Mouse (Mus musculus): ENCODE measurements around the gene Mafg. TPM values are rescaled to one million over a fixed set of nuclear protein-coding genes. Genes with fewer than 3 reads are reported as not detected.
"Not testable (repeated sequence)": the region's sequence is repeated elsewhere in the genome, so short reads cannot be mapped to it uniquely, and the experiment has no call there.

The Mafg gene
- 26.9 and 28.5 TPM in 2 replicates for polyA plus RNA-seq (2015; fragmentation: Nextera tagmentation; extraction: Ambion mirVana)

- peaks cover 7% of the 10 kb centered on the region for H3K36me3 ChIP-seq
- 11% methylated on average over 58 of the region's 58 CpGs for WGBS
- ATAC-seq: peak; percentile 90
Observed at GRCm38 (mm10) chr11:120633520-120634343, at the start of gene Mafg. Gene Mafg, minus strand, starts transcription at chr11:120633600.

GRCm38 (mm10) chr11:120682683-120683082 lies 49.3 kb upstream of the Mafg start:
- H3K9me3 ChIP-seq: no peaks in the 10 kb centered on the region
- no peaks in the 10 kb centered on the region for H3K4me1 ChIP-seq (replicated peaks)
- H3K4me2 ChIP-seq (replicated peaks): no peak overlapping the region
- H3K36me3 ChIP-seq: peaks cover 20% of the 10 kb centered on the region; the same call in 1 of the 2 replicates
- H3K9ac ChIP-seq: no peak overlapping the region
- no peaks in the 10 kb centered on the region for H3K27me3 ChIP-seq (replicated peaks)
- no peak overlapping the region for H3K4me3 ChIP-seq (replicated peaks)
- 94% methylated on average over 5 of the region's 5 CpGs for WGBS
- H3K27ac ChIP-seq: no peak overlapping the region
- no peak for ATAC-seq

More at GRCm38 (mm10) chr11:120633520-120634343, at the start of gene Mafg:
- H3K4me1 ChIP-seq (replicated peaks): peaks cover 39% of the 10 kb centered on the region
- H3K27ac ChIP-seq: peak within 1 kb of the TSS; percentile 74
- no peaks in the 10 kb centered on the region for H3K27me3 ChIP-seq (replicated peaks)
- peak within 1 kb of the TSS; percentile 85 for H3K4me2 ChIP-seq (replicated peaks)
- peak within 1 kb of the TSS; percentile 95 for H3K9ac ChIP-seq
- H3K9me3 ChIP-seq: no peaks in the 10 kb centered on the region
- H3K4me3 ChIP-seq (replicated peaks): peak within 1 kb of the TSS; percentile 94

GRCm38 (mm10) chr11:120679909-120680308 lies 46.5 kb upstream of the Mafg start:
- WGBS: 78% methylated on average over 3 of the region's 3 CpGs
- Histone ChIP-seq H3K27ac (no peak overlapping the region), H3K27me3 (replicated peaks) (no peaks in the 10 kb centered on the region), H3K36me3 (peaks cover 13% of the 10 kb centered on the region; the same call in 1 of the 2 replicates), H3K4me2 (replicated peaks) (no peak overlapping the region), H3K4me1 (replicated peaks) (0 out of 2 replicates have a peak, but pooled peaks cover 3% of the 10 kb centered on the region), H3K9me3 (no peaks in the 10 kb centered on the region), H3K4me3 (replicated peaks) (no peak overlapping the region), H3K9ac (no peak overlapping the region)
- no peak; the same call in 1 of the 2 replicates for ATAC-seq

- no peaks in the 10 kb centered on the region for H3K9me3 ChIP-seq
- no peak for ATAC-seq
- H3K27me3 ChIP-seq (replicated peaks): no peaks in the 10 kb centered on the region
- H3K4me3 ChIP-seq (replicated peaks): no peak overlapping the region
- no peak overlapping the region for H3K9ac ChIP-seq
- H3K4me2 ChIP-seq (replicated peaks): no peak overlapping the region
- peaks cover 8% of the 10 kb centered on the region; the same call in 1 of the 2 replicates for H3K4me1 ChIP-seq (replicated peaks)
- no peak overlapping the region for H3K27ac ChIP-seq
- peaks cover 13% of the 10 kb centered on the region; the same call in 1 of the 2 replicates for H3K36me3 ChIP-seq
- 85% methylated on average over 4 of the region's 4 CpGs for WGBS
Observed at GRCm38 (mm10) chr11:120676951-120677350, 43.6 kb upstream of the Mafg start.

GRCm38 (mm10) chr11:120675875-120676274 lies 42.5 kb upstream of the Mafg start:
- not testable (repeated sequence) for H3K27me3 ChIP-seq (replicated peaks); ATAC-seq; H3K9me3 ChIP-seq; H3K4me3 ChIP-seq (replicated peaks); H3K9ac ChIP-seq; H3K4me2 ChIP-seq (replicated peaks); H3K27ac ChIP-seq; H3K4me1 ChIP-seq (replicated peaks)
- peaks cover 12% of the 10 kb centered on the region; the same call in 1 of the 2 replicates for H3K36me3 ChIP-seq
- 79% methylated on average over 5 of the region's 5 CpGs for WGBS

- Histone ChIP-seq H3K9me3 (no peaks in the 10 kb centered on the region), H3K9ac (peak overlapping the region; percentile 66), H3K36me3 (peaks cover 8% of the 10 kb centered on the region; the same call in 1 of the 2 replicates), H3K27me3 (replicated peaks) (no peaks in the 10 kb centered on the region), H3K4me1 (replicated peaks) (peaks cover 8% of the 10 kb centered on the region; the same call in 1 of the 2 replicates), H3K4me3 (replicated peaks) (peak overlapping the region; percentile 66), H3K27ac (peak overlapping the region; percentile 81), H3K4me2 (replicated peaks) (peak overlapping the region; percentile 67)
- peak; percentile 24 for ATAC-seq
- whole genome bisulfite sequencing: 31% methylated on average over 12 of the region's 12 CpGs
Observed at GRCm38 (mm10) chr11:120673594-120674122, 40.3 kb upstream of the Mafg start.

GRCm38 (mm10) chr11:120672687-120673593 lies 39.5 kb upstream of the Mafg start, which contains the start of gene Aspscr1:
Gene Aspscr1, plus strand, starts transcription at chr11:120672973.
- WGBS: under 1% methylated on average over 83 of the region's 83 CpGs
- no peaks in the 10 kb centered on the region for H3K9me3 ChIP-seq
- H3K27me3 ChIP-seq (replicated peaks): no peaks in the 10 kb centered on the region
- peak within 1 kb of the TSS; percentile 66 for H3K4me3 ChIP-seq (replicated peaks)
- H3K4me2 ChIP-seq (replicated peaks): peak within 1 kb of the TSS; percentile 67
- H3K9ac ChIP-seq: peak within 1 kb of the TSS; percentile 66
- peak; percentile 99 for ATAC-seq
- H3K27ac ChIP-seq: peak within 1 kb of the TSS; percentile 81
- peaks cover 8% of the 10 kb centered on the region; the same call in 1 of the 2 replicates for H3K4me1 ChIP-seq (replicated peaks)
- peaks cover under 1% of the 10 kb centered on the region; the same call in 1 of the 2 replicates for H3K36me3 ChIP-seq

GRCm38 (mm10) chr11:120666617-120667016 lies 33.2 kb upstream of the Mafg start:
- H3K27me3 ChIP-seq (replicated peaks): peaks cover 27% of the 10 kb centered on the region
- ATAC-seq: no peak
- H3K27ac ChIP-seq: no peak overlapping the region
- no peak overlapping the region for H3K4me2 ChIP-seq (replicated peaks)
- H3K36me3 ChIP-seq: no peaks in the 10 kb centered on the region
- H3K9ac ChIP-seq: no peak overlapping the region
- 0 out of 2 replicates have a peak, but pooled peaks cover 4% of the 10 kb centered on the region for H3K4me1 ChIP-seq (replicated peaks)
- no peaks in the 10 kb centered on the region for H3K9me3 ChIP-seq
- 10% methylated on average over 3 of the region's 3 CpGs for WGBS
- H3K4me3 ChIP-seq (replicated peaks): no peak overlapping the region

- no peaks in the 10 kb centered on the region for H3K9me3 ChIP-seq
- no peak overlapping the region for H3K4me2 ChIP-seq (replicated peaks)
- H3K36me3 ChIP-seq: no peaks in the 10 kb centered on the region
- H3K4me3 ChIP-seq (replicated peaks): no peak overlapping the region
- peaks cover 39% of the 10 kb centered on the region for H3K27me3 ChIP-seq (replicated peaks)
- no peak overlapping the region for H3K27ac ChIP-seq
- 76% methylated on average over 3 of the region's 3 CpGs for WGBS
- peaks cover 15% of the 10 kb centered on the region for H3K4me1 ChIP-seq (replicated peaks)
- no peak overlapping the region for H3K9ac ChIP-seq
- ATAC-seq: peak; percentile 34; the same call in 1 of the 2 replicates
Observed at GRCm38 (mm10) chr11:120665406-120665805, 32.0 kb upstream of the Mafg start.

- no peak overlapping the region for H3K4me2 ChIP-seq (replicated peaks)
- no peak overlapping the region for H3K27ac ChIP-seq
- H3K27me3 ChIP-seq (replicated peaks): peaks cover 56% of the 10 kb centered on the region
- WGBS: 83% methylated on average over 5 of the region's 5 CpGs
- no peak overlapping the region for H3K9ac ChIP-seq
- no peaks in the 10 kb centered on the region for H3K9me3 ChIP-seq
- no peak for ATAC-seq
- H3K36me3 ChIP-seq: no peaks in the 10 kb centered on the region
- H3K4me1 ChIP-seq (replicated peaks): peaks cover 25% of the 10 kb centered on the region
- no peak overlapping the region for H3K4me3 ChIP-seq (replicated peaks)
Observed at GRCm38 (mm10) chr11:120663714-120664113, 30.3 kb upstream of the Mafg start.

- H3K27ac ChIP-seq: no peak overlapping the region
- H3K9ac ChIP-seq: no peak overlapping the region
- peaks cover 65% of the 10 kb centered on the region for H3K27me3 ChIP-seq (replicated peaks)
- H3K4me1 ChIP-seq (replicated peaks): peaks cover 25% of the 10 kb centered on the region
- 70% methylated on average over 6 of the region's 6 CpGs for WGBS
- ATAC-seq: no peak
- no peaks in the 10 kb centered on the region for H3K36me3 ChIP-seq
- H3K4me3 ChIP-seq (replicated peaks): no peak overlapping the region
- no peaks in the 10 kb centered on the region for H3K9me3 ChIP-seq
- no peak overlapping the region for H3K4me2 ChIP-seq (replicated peaks)
Observed at GRCm38 (mm10) chr11:120662759-120663158, 29.4 kb upstream of the Mafg start.
